Mouse (Mus musculus) G1E (cell line): ENCODE measurements around the gene Nek4.

Source experiments
- CTCF ChIP-seq: IDR thresholded peaks from 2 replicates; pipeline ENCODE4 v1.5.1; 2012; ENCODE audit warnings: low read depth, low read length, inconsistent platforms, mixed read lengths
- GATA1 ChIP-seq: IDR thresholded peaks from 2 replicates; pipeline ENCODE4 v1.6.1; 2012; ENCODE audit warnings: borderline replicate concordance, low read length, inconsistent platforms, mixed read lengths
- POLR2AphosphoS5 ChIP-seq: IDR thresholded peaks from 2 replicates; pipeline ENCODE4 v1.6.1; 2012; ENCODE audit warnings: low read depth, low read length, inconsistent platforms; ENCODE audit not compliant: insufficient replicate concordance
- TAL1 ChIP-seq: conservative IDR thresholded peaks from 2 replicates; pipeline ENCODE4 v1.6.1; 2012; ENCODE audit warnings: low read depth, low read length, inconsistent platforms, mixed read lengths

GRCm38 (mm10) chr14:30976222-30976621 lies 25.0 kb downstream of the Nek4 start:
- TF ChIP-seq CTCF (no peak), TAL1 (no peak), POLR2AphosphoS5 (no peak), GATA1 (no peak)
